Mouse (Mus musculus): ENCODE measurements at regions not wholly inside any gene's neighbourhood (a gene's known extent, or its start where the extent isn't known, plus 50 kb on each side); places are given as distances from the start of the nearest gene placed in this dataset.

GRCm38 (mm10) chr4:131138891-131139290 is 194.7 kb downstream of the Matn1 start:
- TF ChIP-seq POLR2A (IDR thresholded peaks at IDR 0.05; ENCODE audit: insufficient read depth, low read length) (no peak), CTCF (IDR thresholded peaks at IDR 0.05; ENCODE audit: low read depth, low read length) (no peak)

All from ES-Bruce4 (cell line).